Mouse (Mus musculus) heart, postnatal 10 days (tissue): ENCODE measurements around the gene Apopt1. TPM values are rescaled to one million over a fixed set of nuclear protein-coding genes. Genes with fewer than 3 reads are reported as not detected.
A peak's percentile ranks its signal among the peaks of the same experiment; 100 is the strongest.

Experiments
- DNase-seq, 2 experiments: peaks; one replicate each; pipeline ENCODE4 v3.0.0; 2021
- intact Hi-C: fragments of 180-260 bp; cut with DNase I; formaldehyde crosslinking; loops from one replicate; pipeline ENCODE4 v1.15.1; 2025
- total RNA-seq, 2 experiments: library from RNA; stranded (reverse); gene quantifications; 2 replicates each; pipeline ENCODE4 v1.2.3; 2021

The Apopt1 gene
- total RNA-seq, 2 experiments from 2014 or later: 39.6 to 41.5 TPM

- no peak for DNase-seq
- intact Hi-C loops: loop anchor here (5.0 kb wide), 1 partner anchor 355 kb away; no protein-coding TSS in a partner anchor
Observed at GRCm38 (mm10) chr12:111737370-111737769, 24.3 kb downstream of the Apopt1 start.

- intact Hi-C loops: loop anchor here (5.0 kb wide), 1 partner anchor 354 kb away; no protein-coding TSS in a partner anchor
- peak in 1 of 2 experiments; percentile 68 for DNase-seq
Observed at GRCm38 (mm10) chr12:111738754-111739153, 25.7 kb downstream of the Apopt1 start.

GRCm38 (mm10) chr12:111741338-111741737 is 28.3 kb downstream of the Apopt1 start:
- intact Hi-C loops: loop anchor here (5.0 kb wide), 1 partner anchor 206 kb away; no protein-coding TSS in a partner anchor
- no peak for DNase-seq

- DNase-seq: peak; percentile 71 to 74
- intact Hi-C loops: loop anchor here (5.0 kb wide), 1 partner anchor 204 kb away; no protein-coding TSS in a partner anchor
Observed at GRCm38 (mm10) chr12:111743419-111743818, 30.4 kb downstream of the Apopt1 start.

GRCm38 (mm10) chr12:111743981-111744423 is 30.9 kb downstream of the Apopt1 start:
- DNase-seq: peak in 1 of 2 experiments; percentile 39
- intact Hi-C loops: loop anchor here (5.0 kb wide), 1 partner anchor 203 kb away; no protein-coding TSS in a partner anchor

- DNase-seq: no peak
- intact Hi-C loops: no loop called here
Observed at GRCm38 (mm10) chr12:111745274-111745673, 32.2 kb downstream of the Apopt1 start.

- peak; percentile 89 to 91 for DNase-seq
- intact Hi-C loops: no loop called here
Observed at GRCm38 (mm10) chr12:111746091-111746490, 33.0 kb downstream of the Apopt1 start.

GRCm38 (mm10) chr12:111747421-111747820 is 34.4 kb downstream of the Apopt1 start:
- intact Hi-C loops: no loop called here
- DNase-seq: no peak

GRCm38 (mm10) chr12:111750739-111751138 is 37.7 kb downstream of the Apopt1 start:
- no peak for DNase-seq
- intact Hi-C loops: no loop called here

GRCm38 (mm10) chr12:111752491-111752890 is 39.4 kb downstream of the Apopt1 start:
- DNase-seq: no peak
- intact Hi-C loops: no loop called here

GRCm38 (mm10) chr12:111753347-111753746 is 40.3 kb downstream of the Apopt1 start:
- intact Hi-C loops: no loop called here
- DNase-seq: no peak

- intact Hi-C loops: no loop called here
Observed at GRCm38 (mm10) chr12:111754710-111755109, 41.6 kb downstream of the Apopt1 start.

GRCm38 (mm10) chr12:111755231-111755630 is 42.2 kb downstream of the Apopt1 start:
- intact Hi-C loops: no loop called here
- no peak for DNase-seq

More at GRCm38 (mm10) chr12:111754710-111755109, 41.6 kb downstream of the Apopt1 start:
- DNase-seq: no peak

GRCm38 (mm10) chr12:111756082-111756697 is 43.1 kb downstream of the Apopt1 start:
- intact Hi-C loops: no loop called here
- DNase-seq: no peak

- no peak for DNase-seq
- intact Hi-C loops: no loop called here
Observed at GRCm38 (mm10) chr12:111756698-111757082, 43.6 kb downstream of the Apopt1 start.

GRCm38 (mm10) chr12:111757561-111758325 is 44.7 kb downstream of the Apopt1 start:
- no peak for DNase-seq
- intact Hi-C loops: no loop called here

GRCm38 (mm10) chr12:111758381-111759175 is 45.5 kb downstream of the Apopt1 start, which contains the start of gene Klc1:
Gene Klc1 (plus strand): TSS chr12:111758849.
- intact Hi-C loops: no loop called here
- peak; percentile 83 to 84 for DNase-seq

GRCm38 (mm10) chr12:111759176-111760061 is 46.4 kb downstream of the Apopt1 start:
- DNase-seq: peak; percentile 88
- intact Hi-C loops: no loop called here

GRCm38 (mm10) chr12:111760306-111760908 is 47.3 kb downstream of the Apopt1 start:
- no peak for DNase-seq
- intact Hi-C loops: no loop called here
